Mouse (Mus musculus) hindbrain, embryonic 14.5 days (tissue): ENCODE data around the gene Camp. TPM values are rescaled to one million over a fixed set of nuclear protein-coding genes. Genes with fewer than 3 reads are reported as not detected.

Experiments
- ATAC-seq: fragments of 200-750 bp; cut with Nextera tagmentation; 2 replicates; pipeline ENCODE4 v1.8.0; 2017; ENCODE audit warnings: moderate number of reproducible peaks, mild to moderate bottlenecking, moderate TSS enrichment, moderate library complexity; ENCODE audit not compliant: low FRiP score
- DNase-seq: peaks from one replicate; pipeline ENCODE4 v3.0.0-alpha.2; 2015; ENCODE audit warnings: low spot score
- H3K27ac ChIP-seq: fragments of 300-500 bp; sonication (generic); 2 replicates; pipeline ENCODE4 v1.5.1; 2014; ENCODE audit warnings: mild to moderate bottlenecking, moderate library complexity
- H3K27me3 ChIP-seq: fragments of 300-500 bp; sonication (generic); 2 replicates; pipeline ENCODE4 v1.6.1; 2014; ENCODE audit warnings: mild to moderate bottlenecking, low read length, mixed read lengths; ENCODE audit not compliant: control insufficient read depth, insufficient read depth
- H3K36me3 ChIP-seq: fragments of 300-500 bp; sonication (generic); replicated peaks from 2 replicates; pipeline ENCODE4 v1.6.1; 2014; ENCODE audit not compliant: control insufficient read depth, insufficient read depth
- H3K4me1 ChIP-seq: fragments of 300-500 bp; sonication (generic); replicated peaks from 2 replicates; pipeline ENCODE4 v1.6.1; 2014; ENCODE audit warnings: antibody characterized with exemption, low read length, mixed read lengths; ENCODE audit not compliant: control insufficient read depth, insufficient read depth
- H3K4me2 ChIP-seq: fragments of 300-500 bp; sonication (generic); replicated peaks from 2 replicates; pipeline ENCODE4 v1.6.1; 2014; ENCODE audit warnings: mild to moderate bottlenecking, moderate library complexity
- H3K4me3 ChIP-seq: fragments of 300-500 bp; sonication (generic); replicated peaks from 2 replicates; pipeline ENCODE4 v1.5.1; 2014; ENCODE audit warnings: mild to moderate bottlenecking, low read length
- H3K9ac ChIP-seq: fragments of 300-500 bp; sonication (generic); 2 replicates; pipeline ENCODE4 v1.6.1; 2014
- H3K9me3 ChIP-seq: fragments of 300-500 bp; sonication (generic); 2 replicates; pipeline ENCODE4 v1.6.1; 2016; ENCODE audit warnings: low read length; ENCODE audit not compliant: control insufficient read depth
- WGBS: fragments of 180-500 bp; shearing (Covaris S2); extraction: QIAGEN DNeasy Blood & Tissue Kit; methylation state at CpG from one replicate; pipeline ENCODE4 v1.1.7; 2014; 5-methylcytosine and 5-hydroxymethylcytosine counted together
- polyA plus RNA-seq: library from polyadenylated mRNA; unstranded; fragments of >200 nt; fragmentation: Nextera tagmentation; extraction: Ambion mirVana; gene quantifications from 2 replicates; pipeline ENCODE4 v1.2.1, GENCODE M21; 2014

Camp gene
- polyA plus RNA-seq, 1 experiment from 2014 or later = 1.3 TPM

- Histone ChIP-seq H3K36me3 (peaks cover 54% of the 10 kb centered on the region), H3K4me2 (no peak overlapping the region), H3K4me3 (no peak overlapping the region), H3K9ac (no peak overlapping the region), H3K9me3 (no peaks in the 10 kb centered on the region), H3K4me1 (peaks cover 17% of the 10 kb centered on the region; the same call in 1 of the 2 replicates), H3K27me3 (no peaks in the 10 kb centered on the region), H3K27ac (no peak overlapping the region)
- ATAC-seq (no peak), DNase-seq (no peak)
- 100% methylated on average over 1 of the region's 1 CpGs for WGBS
Observed at GRCm38 (mm10) chr9:109879305-109879704, 29.9 kb upstream of the Camp start.

GRCm38 (mm10) chr9:109877666-109878065 lies 28.2 kb upstream of the Camp start:
- DNase-seq = no peak
- H3K36me3 ChIP-seq = peaks cover 38% of the 10 kb centered on the region
- 83% methylated on average over 5 of the region's 5 CpGs for WGBS
- H3K4me1 ChIP-seq = peaks cover 17% of the 10 kb centered on the region; the same call in 1 of the 2 replicates
- H3K27me3 ChIP-seq = no peaks in the 10 kb centered on the region
- peak overlapping the region; percentile 73 for H3K4me2 ChIP-seq
- H3K27ac ChIP-seq = no peak overlapping the region
- no peak for ATAC-seq
- no peaks in the 10 kb centered on the region for H3K9me3 ChIP-seq
- H3K4me3 ChIP-seq = peak overlapping the region; percentile 78; the same call in 1 of the 2 replicates
- no peak overlapping the region for H3K9ac ChIP-seq

GRCm38 (mm10) chr9:109876756-109877155 lies 27.3 kb upstream of the Camp start:
- H3K36me3 ChIP-seq = peaks cover 28% of the 10 kb centered on the region
- no peaks in the 10 kb centered on the region for H3K9me3 ChIP-seq
- WGBS = 6% methylated on average over 3 of the region's 3 CpGs
- H3K27ac ChIP-seq = no peak overlapping the region
- DNase-seq (no peak), ATAC-seq (no peak)
- H3K27me3 ChIP-seq = no peaks in the 10 kb centered on the region
- peak overlapping the region; percentile 73 for H3K4me2 ChIP-seq
- H3K4me3 ChIP-seq = peak overlapping the region; percentile 78
- peak overlapping the region; percentile 83 for H3K9ac ChIP-seq
- H3K4me1 ChIP-seq = peaks cover 17% of the 10 kb centered on the region; the same call in 1 of the 2 replicates

GRCm38 (mm10) chr9:109875695-109876601 lies 26.5 kb upstream of the Camp start:
- Histone ChIP-seq H3K4me1 (peaks cover 17% of the 10 kb centered on the region; the same call in 1 of the 2 replicates), H3K9ac (peak overlapping the region; percentile 83), H3K27me3 (no peaks in the 10 kb centered on the region), H3K4me3 (peak overlapping the region; percentile 78), H3K27ac (peak overlapping the region; percentile 68), H3K9me3 (no peaks in the 10 kb centered on the region), H3K36me3 (peaks cover 20% of the 10 kb centered on the region), H3K4me2 (peak overlapping the region; percentile 73)
- DNase-seq = peak; percentile 48
- WGBS = under 1% methylated on average over 72 of the region's 76 CpGs
- peak; percentile 61 for ATAC-seq

GRCm38 (mm10) chr9:109874797-109875691 lies 25.6 kb upstream of the Camp start, which contains the start of gene Cdc25a:
Cdc25a (plus strand) TSS chr9:109875579.
- DNase-seq (peak; percentile 96), ATAC-seq (peak; percentile 92)
- Histone ChIP-seq H3K4me3 (peak within 1 kb of the TSS; percentile 78), H3K9ac (peak within 1 kb of the TSS; percentile 83), H3K4me1 (peaks cover 17% of the 10 kb centered on the region; the same call in 1 of the 2 replicates), H3K9me3 (no peaks in the 10 kb centered on the region), H3K27ac (peak within 1 kb of the TSS; percentile 68), H3K27me3 (no peaks in the 10 kb centered on the region), H3K36me3 (peaks cover 11% of the 10 kb centered on the region), H3K4me2 (peak within 1 kb of the TSS; percentile 73)
- WGBS = 8% methylated on average over 33 of the region's 33 CpGs

- DNase-seq (no peak), ATAC-seq (no peak)
- H3K36me3 ChIP-seq = no peaks in the 10 kb centered on the region
- no peak overlapping the region for H3K4me3 ChIP-seq
- H3K27ac ChIP-seq = no peak overlapping the region
- no peaks in the 10 kb centered on the region for H3K27me3 ChIP-seq
- no peak overlapping the region for H3K9ac ChIP-seq
- WGBS = 46% methylated on average over 6 of the region's 6 CpGs
- no peaks in the 10 kb centered on the region for H3K9me3 ChIP-seq
- 0 out of 2 replicates have a peak, but pooled peaks cover 3% of the 10 kb centered on the region for H3K4me1 ChIP-seq
- H3K4me2 ChIP-seq = no peak overlapping the region
Observed at GRCm38 (mm10) chr9:109870983-109871572, 21.7 kb upstream of the Camp start.

GRCm38 (mm10) chr9:109866218-109866617 lies 16.8 kb upstream of the Camp start:
- H3K9me3 ChIP-seq = no peaks in the 10 kb centered on the region
- 75% methylated on average over 2 of the region's 2 CpGs for WGBS
- H3K27ac ChIP-seq = no peak overlapping the region
- H3K36me3 ChIP-seq = no peaks in the 10 kb centered on the region
- no peak overlapping the region for H3K9ac ChIP-seq
- DNase-seq = no peak
- no peak for ATAC-seq
- H3K4me1 ChIP-seq = no peaks in the 10 kb centered on the region
- H3K4me2 ChIP-seq = no peak overlapping the region
- no peaks in the 10 kb centered on the region for H3K27me3 ChIP-seq
- no peak overlapping the region for H3K4me3 ChIP-seq

- no peaks in the 10 kb centered on the region for H3K9me3 ChIP-seq
- H3K4me1 ChIP-seq = no peaks in the 10 kb centered on the region
- DNase-seq (no peak), ATAC-seq (no peak)
- H3K27me3 ChIP-seq = no peaks in the 10 kb centered on the region
- H3K9ac ChIP-seq = no peak overlapping the region
- no peak overlapping the region for H3K4me2 ChIP-seq
- no peak overlapping the region for H3K27ac ChIP-seq
- WGBS = 68% methylated on average over 3 of the region's 3 CpGs
- H3K36me3 ChIP-seq = no peaks in the 10 kb centered on the region
- no peak overlapping the region for H3K4me3 ChIP-seq
Observed at GRCm38 (mm10) chr9:109863085-109863484, 13.7 kb upstream of the Camp start.
